Mouse (Mus musculus): ENCODE measurements at regions not wholly inside any gene's neighbourhood (a gene's known extent, or its start where the extent isn't known, plus 50 kb on each side); places are given as distances from the start of the nearest gene placed in this dataset.

DNA sequence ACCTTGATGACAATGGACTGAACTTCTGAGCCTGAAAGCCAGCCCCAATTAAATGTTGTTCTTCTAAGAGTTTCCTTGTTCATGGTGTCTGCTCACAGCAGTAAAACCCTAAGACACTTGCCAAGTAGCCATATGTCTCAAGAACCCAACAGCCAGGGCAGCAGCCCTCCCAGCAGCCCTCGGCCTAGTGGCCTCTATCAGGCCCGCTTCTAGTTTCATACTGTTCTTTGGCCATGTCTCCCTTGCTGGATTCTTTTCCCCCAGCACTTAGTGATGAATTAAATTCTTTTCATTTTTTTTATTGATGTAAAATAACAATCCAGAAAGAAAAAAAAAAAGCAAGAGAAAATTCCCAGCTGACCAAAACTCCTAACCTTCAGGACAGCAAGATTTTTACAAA is 191.9 kb upstream of the Dio3 start:
- TF ChIP-seq CTCF (IDR thresholded peaks at IDR 0.05; ENCODE audit: extremely low read depth, insufficient read depth, insufficient read length, insufficient replicate concordance) (no peak), POLR2A (IDR thresholded peaks at IDR 0.05; ENCODE audit: low read depth, low read length) (no peak)
